Mouse (Mus musculus): ENCODE measurements around the gene Oosp1.

GRCm38 (mm10) chr19:11640732-11641131 is 50.2 kb downstream of the Oosp1 start, which contains the start of gene Ms4a3:
- TF ChIP-seq CTCF (conservative IDR thresholded peaks at IDR 0.05; ENCODE audit: insufficient read depth, insufficient read length, low read depth, low read length) (no peak), POLR2A (IDR thresholded peaks at IDR 0.05; ENCODE audit: low read depth, low read length) (no peak)

Data from kidney, adult 2 months (tissue).